Mouse (Mus musculus): Measurements from ENCODE around the gene Mup18.
"Not testable (repeated sequence)": the region's sequence is repeated elsewhere in the genome, so short reads cannot be mapped to it uniquely, and the experiment has no call there.

The Mup18 gene

DNA sequence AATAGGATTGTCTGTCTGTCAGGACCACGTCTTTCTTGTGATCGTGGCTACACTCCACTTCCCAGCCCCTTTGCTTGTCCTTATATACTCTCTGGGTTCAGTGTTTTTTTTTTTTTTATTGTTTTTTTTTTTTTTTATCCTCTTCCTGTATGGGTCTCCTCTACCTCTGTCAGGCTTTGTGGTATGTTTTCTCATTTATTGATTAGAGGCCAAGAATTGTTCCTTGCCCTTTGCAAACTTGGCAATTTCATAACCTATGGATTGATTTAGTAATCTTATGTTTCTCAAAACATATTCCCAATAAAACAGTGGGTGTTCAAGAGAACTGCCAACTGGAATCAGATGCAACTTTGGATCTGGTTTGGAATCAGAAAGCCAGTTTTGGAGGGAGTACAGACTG lies at the start of gene Mup18:
TSS of gene Mup18 (minus strand) at position 101 of the 400 bp plus-strand sequence.
- DNase-seq (ENCODE audit: low read depth, low spot score): not testable (repeated sequence)

DNA sequence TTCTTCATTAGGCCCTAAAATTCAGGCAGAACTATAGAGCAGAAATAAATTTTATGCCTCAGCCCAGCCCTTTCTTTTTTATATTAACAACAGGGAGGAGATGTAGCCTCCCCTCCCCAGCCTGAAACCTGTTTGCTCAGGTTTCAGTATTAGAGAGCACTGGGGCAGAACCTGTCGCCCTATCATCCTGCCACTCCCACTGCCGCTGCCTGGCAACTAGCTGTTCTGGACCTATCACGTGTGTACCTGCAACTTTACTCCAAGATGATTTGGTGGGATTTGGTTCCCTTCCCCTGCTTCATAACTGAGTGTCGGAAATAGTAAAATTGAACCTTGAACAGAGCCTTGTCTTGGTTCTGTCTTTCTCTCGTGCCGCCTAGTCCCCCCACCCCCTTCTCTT lies 40.4 kb upstream of the Mup18 start:
- DNase-seq (ENCODE audit: low read depth, low spot score): not testable (repeated sequence)

Measured in CD4-positive, CD25-positive, alpha-beta regulatory T cell, adult 2 months (primary cell).